Mouse (Mus musculus): ENCODE measurements at regions not wholly inside any gene's neighbourhood (a gene's known extent, or its start where the extent isn't known, plus 50 kb on each side); places are given as distances from the start of the nearest gene placed in this dataset.
"Not testable (repeated sequence)": the region's sequence is repeated elsewhere in the genome, so short reads cannot be mapped to it uniquely, and the experiment has no call there.

DNA sequence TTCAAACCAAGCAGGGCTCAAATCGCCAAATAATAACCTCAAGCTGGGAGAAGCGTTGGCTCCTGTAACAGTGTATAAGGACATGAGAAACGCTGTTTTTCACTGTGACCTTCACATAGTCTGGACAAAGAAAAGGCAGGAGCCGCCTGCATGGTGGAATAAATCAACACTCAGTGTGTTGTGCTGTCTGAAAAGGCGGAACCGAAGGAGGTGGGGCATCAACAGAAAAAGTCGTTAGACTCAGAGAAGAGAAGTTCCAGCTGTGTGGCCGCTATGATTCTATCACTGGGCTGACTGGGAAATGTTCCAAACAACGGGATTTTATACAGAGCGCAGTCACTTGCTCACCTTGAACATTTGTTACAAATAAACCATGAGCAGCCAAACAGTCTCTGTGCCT is 881.4 kb downstream of the Robo2 start:
- Histone ChIP-seq H3K4me3 (ENCODE audit: inconsistent target) (no peak overlapping the region), H3K27ac (no peak overlapping the region), H3K36me3 (ENCODE audit: inconsistent target) (no peaks in the 10 kb centered on the region), H3K79me2 (ENCODE audit: inconsistent target) (no peaks in the 10 kb centered on the region)
- WGBS (ENCODE audit: missing documents), result 73% methylated on average over 10 of the region's 10 CpGs

DNA sequence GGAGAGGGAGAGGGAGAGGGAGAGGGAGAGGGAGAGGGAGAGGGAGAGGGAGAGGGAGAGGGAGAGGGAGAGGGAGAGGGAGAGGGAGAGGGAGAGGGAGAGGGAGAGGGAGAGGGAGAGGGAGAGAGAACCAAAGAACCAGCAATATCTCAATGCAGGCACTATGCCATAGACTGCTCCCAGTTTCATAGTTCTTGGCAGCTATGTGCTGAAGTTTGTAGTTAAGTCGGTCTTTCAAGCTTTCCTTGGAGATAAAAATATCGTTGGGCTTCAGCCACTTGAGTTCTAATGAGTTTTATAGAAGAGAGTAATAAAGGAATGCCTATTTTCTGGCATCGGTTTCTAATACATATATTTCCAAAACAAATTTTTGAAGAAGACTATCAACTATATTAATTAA is 888.7 kb downstream of the Robo2 start:
- WGBS (ENCODE audit: missing documents), result 75% methylated on average over 3 of the region's 3 CpGs

DNA sequence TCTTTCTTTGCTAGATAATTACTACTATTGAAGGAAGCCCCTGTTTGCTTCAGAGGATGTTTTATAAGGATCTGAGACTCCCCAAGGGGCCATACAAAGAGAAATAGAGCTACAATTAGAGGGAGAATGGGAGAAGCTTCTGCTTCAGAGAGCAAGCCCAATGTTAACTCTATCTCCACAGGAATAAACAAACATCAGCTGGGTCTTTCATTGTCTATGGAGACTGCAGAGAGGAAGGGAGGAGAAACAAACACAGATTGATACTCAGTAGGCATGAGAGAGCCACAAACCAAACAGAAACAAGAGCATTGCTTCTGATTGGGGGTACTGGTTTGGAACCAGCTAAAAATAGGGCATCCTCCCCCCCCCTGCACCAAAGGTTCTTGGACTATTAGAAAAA is 906.9 kb downstream of the Robo2 start:
- Histone ChIP-seq H3K27ac (no peak overlapping the region), H3K36me3 (ENCODE audit: inconsistent target) (no peaks in the 10 kb centered on the region), H3K79me2 (ENCODE audit: inconsistent target) (no peaks in the 10 kb centered on the region), H3K4me3 (ENCODE audit: inconsistent target) (no peak overlapping the region)

More for the DNA sequence above, 888.7 kb downstream of the Robo2 start:
- H3K36me3 ChIP-seq (ENCODE audit: inconsistent target); H3K27ac ChIP-seq; H3K4me3 ChIP-seq (ENCODE audit: inconsistent target); H3K79me2 ChIP-seq (ENCODE audit: inconsistent target): not testable (repeated sequence)

DNA sequence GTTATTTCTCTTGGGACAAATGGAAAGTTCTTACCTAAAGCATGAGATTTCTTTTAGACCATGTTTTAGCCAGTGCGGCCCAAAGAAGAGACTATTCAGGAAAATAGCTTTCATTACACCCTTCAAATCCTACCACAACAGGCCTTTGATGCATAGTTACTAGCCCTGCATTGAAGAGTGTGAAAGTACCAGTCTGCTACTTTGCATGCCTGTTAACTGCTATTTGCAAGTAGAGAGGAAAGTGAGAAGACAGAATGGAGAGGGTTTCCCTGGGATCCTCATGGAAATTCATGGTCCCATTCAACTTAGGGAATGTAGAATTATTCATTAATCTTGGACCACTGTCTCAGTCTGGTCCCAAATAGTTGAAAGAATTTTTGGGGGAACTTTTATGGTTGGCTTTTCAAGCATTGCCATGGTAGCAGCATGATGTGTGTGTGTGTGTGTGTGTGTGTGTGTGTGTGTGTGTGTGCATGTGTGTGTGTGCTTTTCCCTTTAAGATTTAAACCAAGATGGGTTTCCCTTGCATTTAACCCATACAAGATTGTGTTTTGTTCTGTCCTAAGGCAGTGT is 912.9 kb downstream of the Robo2 start:
- Histone ChIP-seq H3K27ac (no peak overlapping the region), H3K79me2 (ENCODE audit: inconsistent target) (no peaks in the 10 kb centered on the region), H3K36me3 (ENCODE audit: inconsistent target) (no peaks in the 10 kb centered on the region), H3K4me3 (ENCODE audit: inconsistent target) (no peak overlapping the region)
- 100% methylated on average over 1 of the region's 1 CpGs for WGBS (ENCODE audit: missing documents)

DNA sequence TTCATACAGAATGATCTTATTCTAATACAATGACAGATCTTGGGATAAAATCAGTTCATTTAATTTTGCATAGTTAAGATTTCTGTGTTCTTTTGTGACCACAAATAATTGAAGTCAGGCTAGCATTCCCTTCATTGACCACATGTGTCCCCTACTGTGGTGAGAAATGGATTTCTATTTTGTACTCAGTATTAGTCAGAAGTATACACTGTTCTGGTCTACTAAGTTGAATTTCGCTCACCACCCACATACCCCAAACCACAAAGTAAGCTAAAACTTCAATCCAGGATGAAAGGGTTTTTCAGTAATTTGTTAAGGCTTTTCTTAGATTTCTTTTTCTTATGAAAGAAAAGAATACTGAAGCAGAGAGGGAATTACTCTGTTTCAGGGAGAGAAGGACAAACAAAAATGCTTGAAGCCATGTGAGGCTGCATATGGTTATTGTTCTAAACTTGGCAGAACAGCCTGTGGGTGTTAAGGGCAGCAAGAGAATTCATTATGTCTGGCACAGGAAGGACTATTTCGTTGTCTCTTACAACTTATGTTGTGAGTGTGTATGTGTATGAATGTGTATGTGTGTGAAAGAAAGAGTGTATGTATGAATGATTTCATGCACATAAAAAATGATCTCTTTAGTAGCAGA is 928.3 kb downstream of the Robo2 start:
- 86% methylated on average over 2 of the region's 2 CpGs for WGBS (ENCODE audit: missing documents)
- Histone ChIP-seq H3K4me3 (ENCODE audit: inconsistent target) (no peak overlapping the region), H3K79me2 (ENCODE audit: inconsistent target) (no peaks in the 10 kb centered on the region)

DNA sequence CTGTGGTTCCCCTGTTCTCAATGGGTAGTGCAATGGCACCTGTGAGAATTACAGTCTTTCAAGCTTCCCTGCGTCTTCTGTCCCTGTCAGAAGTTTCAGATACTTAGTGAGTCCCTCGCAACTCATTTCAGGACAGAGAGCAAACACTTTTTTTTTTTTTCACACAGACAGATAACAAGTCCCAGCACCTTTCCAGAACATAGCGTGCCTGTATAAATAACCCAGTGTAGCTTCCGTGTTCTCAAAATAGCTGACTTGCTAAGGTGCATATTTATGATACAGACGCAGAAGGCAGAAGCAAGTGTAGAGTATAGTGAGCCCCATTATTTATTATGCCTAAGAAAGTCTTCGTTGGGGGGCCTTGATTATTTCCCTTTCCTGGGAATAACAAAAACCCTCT is 929.4 kb downstream of the Robo2 start:
- no peak overlapping the region for H3K27ac ChIP-seq
- no peaks in the 10 kb centered on the region for H3K36me3 ChIP-seq (ENCODE audit: inconsistent target)
- 77% methylated on average over 6 of the region's 6 CpGs for WGBS (ENCODE audit: missing documents)

More for the DNA sequence above, 928.3 kb downstream of the Robo2 start:
- H3K27ac ChIP-seq, result no peak overlapping the region
- no peaks in the 10 kb centered on the region for H3K36me3 ChIP-seq (ENCODE audit: inconsistent target)

DNA sequence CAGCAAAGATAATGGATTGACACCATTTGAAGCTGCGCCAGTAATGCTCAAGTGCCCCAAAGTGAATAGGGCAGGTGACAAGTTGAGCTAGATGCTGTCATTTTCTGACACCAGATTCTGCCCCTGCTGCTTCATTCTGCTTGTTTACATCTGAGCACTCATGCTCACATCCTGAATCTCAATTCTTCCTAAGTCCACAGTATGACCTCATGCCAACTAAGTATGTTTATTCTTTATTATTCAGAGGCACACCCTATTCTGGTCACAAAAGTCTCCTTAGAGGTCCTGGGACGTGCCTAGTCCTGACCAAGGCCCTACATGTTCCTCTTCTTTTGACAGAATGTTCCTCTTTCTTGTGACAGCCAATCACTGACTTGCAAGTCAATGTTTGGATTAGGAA is 938.1 kb downstream of the Robo2 start:
- no peaks in the 10 kb centered on the region for H3K36me3 ChIP-seq (ENCODE audit: inconsistent target)
- H3K27ac ChIP-seq, result no peak overlapping the region
- no peak overlapping the region for H3K4me3 ChIP-seq (ENCODE audit: inconsistent target)
- no peaks in the 10 kb centered on the region for H3K79me2 ChIP-seq (ENCODE audit: inconsistent target)
- WGBS (ENCODE audit: missing documents), result 47% methylated on average over 2 of the region's 2 CpGs

More for the DNA sequence above, 929.4 kb downstream of the Robo2 start:
- Histone ChIP-seq H3K79me2 (ENCODE audit: inconsistent target) (no peaks in the 10 kb centered on the region), H3K4me3 (ENCODE audit: inconsistent target) (no peak overlapping the region)

DNA sequence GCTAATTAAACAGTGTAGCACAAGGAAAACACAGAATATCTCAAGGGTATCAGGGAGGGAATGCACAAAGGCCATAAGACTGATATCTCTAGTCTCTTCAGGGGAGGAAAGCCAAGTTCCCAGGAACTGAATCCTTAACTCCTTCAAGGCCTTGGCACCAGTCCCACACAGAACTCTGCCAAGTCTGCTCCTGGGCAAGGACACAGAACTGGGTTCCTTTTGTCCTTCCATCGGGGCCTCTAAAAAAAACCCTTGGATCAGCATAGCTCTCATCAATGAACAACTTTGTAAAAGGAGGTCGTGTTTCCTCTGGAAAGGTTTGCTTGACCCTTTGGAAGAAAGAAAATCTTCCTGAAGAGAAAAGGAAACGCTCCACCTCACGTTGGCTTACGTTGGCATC is 940.1 kb downstream of the Robo2 start:
- Histone ChIP-seq H3K36me3 (ENCODE audit: inconsistent target) (no peaks in the 10 kb centered on the region), H3K27ac (no peak overlapping the region), H3K79me2 (ENCODE audit: inconsistent target) (no peaks in the 10 kb centered on the region), H3K4me3 (ENCODE audit: inconsistent target) (no peak overlapping the region)
- WGBS (ENCODE audit: missing documents), result 87% methylated on average over 5 of the region's 5 CpGs

DNA sequence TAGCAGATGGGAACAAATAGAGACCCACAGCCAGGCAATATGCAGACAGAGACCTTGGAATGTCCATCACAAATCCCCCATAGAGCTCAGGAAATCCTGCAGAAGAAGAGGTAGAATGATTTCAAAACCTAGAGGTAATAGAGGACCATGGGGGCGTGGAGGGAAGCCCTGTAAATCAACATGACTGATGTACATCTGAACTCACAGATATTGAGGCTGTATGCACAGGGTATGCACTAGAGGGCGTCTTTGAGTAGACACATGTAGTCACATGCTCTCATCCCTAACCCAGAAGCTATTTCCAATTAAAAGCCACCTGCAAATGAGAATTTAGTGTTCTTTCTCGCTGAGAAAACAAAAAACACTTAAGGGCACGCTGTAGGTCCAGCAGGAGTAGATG is 941.1 kb downstream of the Robo2 start:
- 68% methylated on average over 4 of the region's 4 CpGs for WGBS (ENCODE audit: missing documents)
- H3K79me2 ChIP-seq (ENCODE audit: inconsistent target), result no peaks in the 10 kb centered on the region
- H3K4me3 ChIP-seq (ENCODE audit: inconsistent target), result no peak overlapping the region
- H3K36me3 ChIP-seq (ENCODE audit: inconsistent target), result no peaks in the 10 kb centered on the region
- no peak overlapping the region for H3K27ac ChIP-seq

DNA sequence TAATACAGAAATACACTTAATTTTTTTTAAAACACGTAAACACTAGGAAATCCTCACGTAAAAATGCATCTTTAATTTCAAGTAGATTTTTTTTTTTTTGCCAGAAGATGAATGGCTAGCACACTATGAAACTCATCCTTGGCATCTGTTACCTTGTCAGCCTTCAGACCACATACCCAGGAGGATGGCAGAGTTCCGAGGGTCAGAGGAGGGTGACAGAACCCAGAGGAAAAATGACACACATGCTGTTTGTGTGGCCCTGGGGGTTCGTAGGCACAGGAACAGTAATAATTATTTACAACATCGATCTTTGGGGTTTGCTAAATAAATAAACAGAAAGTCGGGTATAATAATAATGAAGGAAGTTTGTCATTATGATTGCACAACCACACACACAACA is 945.3 kb downstream of the Robo2 start:
- Histone ChIP-seq H3K27ac (no peak overlapping the region), H3K36me3 (ENCODE audit: inconsistent target) (no peaks in the 10 kb centered on the region), H3K4me3 (ENCODE audit: inconsistent target) (no peak overlapping the region), H3K79me2 (ENCODE audit: inconsistent target) (no peaks in the 10 kb centered on the region)
- 89% methylated on average over 5 of the region's 6 CpGs for WGBS (ENCODE audit: missing documents)

DNA sequence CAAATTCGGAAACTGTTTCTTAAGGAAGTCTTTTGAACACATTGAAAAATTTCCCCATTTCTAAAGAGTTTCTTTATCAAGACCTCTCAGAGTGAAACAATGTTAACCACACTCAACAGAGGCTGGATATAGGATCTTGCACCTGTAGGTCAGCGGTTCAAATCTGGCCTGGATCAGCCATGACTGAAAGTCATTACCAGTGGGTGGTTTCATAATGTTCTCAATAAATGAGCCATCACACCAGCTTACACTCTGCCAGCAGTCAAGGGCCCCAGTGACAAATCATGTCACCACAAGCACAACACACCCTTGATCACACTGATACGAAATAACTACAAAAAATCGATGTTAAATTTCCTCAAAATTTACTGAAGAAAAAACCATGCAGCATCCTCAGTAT is 949.1 kb downstream of the Robo2 start:
- Histone ChIP-seq H3K79me2 (ENCODE audit: inconsistent target) (no peaks in the 10 kb centered on the region), H3K27ac (no peak overlapping the region), H3K4me3 (ENCODE audit: inconsistent target) (no peak overlapping the region), H3K36me3 (ENCODE audit: inconsistent target) (no peaks in the 10 kb centered on the region)
- 82% methylated on average over 4 of the region's 4 CpGs for WGBS (ENCODE audit: missing documents)

DNA sequence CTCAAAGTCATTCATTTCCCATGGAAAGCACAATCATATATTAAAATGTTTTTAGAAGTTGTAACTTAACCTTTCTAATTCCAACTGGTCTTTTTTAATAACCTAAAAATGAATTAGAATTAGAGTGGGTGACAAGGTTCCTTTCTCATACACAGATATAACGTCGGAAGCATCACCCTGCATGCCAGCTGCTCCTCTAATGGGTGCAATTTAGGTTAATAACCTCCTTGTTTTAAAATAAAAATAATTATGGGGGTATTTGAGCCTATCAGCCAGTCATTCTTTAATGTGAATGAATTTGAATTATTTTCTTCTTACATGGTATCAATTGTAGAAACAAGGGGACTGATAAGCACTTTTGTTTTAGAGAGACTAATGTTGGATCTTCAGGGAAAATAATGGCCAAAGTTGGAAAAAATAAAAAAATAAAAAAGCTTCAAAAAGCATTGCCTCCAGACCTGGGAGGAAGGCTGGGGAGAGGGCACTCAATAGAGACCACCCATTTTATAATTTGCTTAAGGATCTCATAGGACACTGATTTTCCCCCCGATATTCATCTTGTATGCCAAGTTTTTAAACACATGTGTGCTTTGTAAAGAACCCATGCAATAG is 960.9 kb downstream of the Robo2 start:
- Histone ChIP-seq H3K79me2 (ENCODE audit: inconsistent target) (no peaks in the 10 kb centered on the region), H3K4me3 (ENCODE audit: inconsistent target) (no peak overlapping the region), H3K27ac (no peak overlapping the region), H3K36me3 (ENCODE audit: inconsistent target) (no peaks in the 10 kb centered on the region)
- WGBS (ENCODE audit: missing documents), result 87% methylated on average over 3 of the region's 3 CpGs

DNA sequence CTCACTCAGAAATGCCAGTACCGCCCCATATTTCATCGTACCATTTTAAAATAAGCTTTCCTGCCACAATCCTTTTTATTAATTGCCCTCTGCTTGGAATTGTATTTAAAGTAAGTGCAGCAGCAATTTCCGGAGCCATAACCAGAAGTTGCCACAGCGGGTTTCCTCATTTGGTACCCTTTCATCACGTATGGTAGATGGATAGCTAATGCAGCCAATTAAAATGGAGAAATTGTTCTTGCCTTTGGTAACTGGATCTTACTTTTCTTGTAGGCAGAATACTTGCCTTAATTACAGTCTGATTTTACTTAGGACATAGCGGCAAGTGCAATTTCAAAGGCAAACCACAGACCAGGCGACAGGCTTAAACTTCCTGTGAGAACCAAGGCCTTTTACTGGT is 961.8 kb downstream of the Robo2 start:
- no peak overlapping the region for H3K4me3 ChIP-seq (ENCODE audit: inconsistent target)
- 72% methylated on average over 7 of the region's 7 CpGs for WGBS (ENCODE audit: missing documents)
- no peak overlapping the region for H3K27ac ChIP-seq
- H3K79me2 ChIP-seq (ENCODE audit: inconsistent target), result no peaks in the 10 kb centered on the region
- H3K36me3 ChIP-seq (ENCODE audit: inconsistent target), result no peaks in the 10 kb centered on the region

DNA sequence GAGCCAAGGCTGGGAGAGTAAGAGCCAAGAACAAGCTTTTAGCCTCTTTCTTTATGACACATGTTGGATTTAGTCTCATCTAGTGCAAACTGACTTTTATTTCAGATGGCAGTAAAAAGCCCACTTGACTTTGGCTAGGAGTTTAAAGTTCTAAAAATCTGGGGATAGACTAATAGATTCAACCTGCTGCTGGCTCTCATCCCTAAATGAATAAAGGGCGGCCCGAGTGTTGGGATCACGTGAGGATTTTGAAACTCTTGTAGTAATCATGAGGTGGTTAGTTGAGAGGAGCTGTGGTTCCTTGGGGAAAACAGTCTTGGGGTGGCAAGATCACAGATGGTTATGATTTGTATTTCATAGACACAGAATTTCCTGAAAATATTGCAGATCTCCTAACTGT is 975.9 kb downstream of the Robo2 start:
- WGBS (ENCODE audit: missing documents), result 79% methylated on average over 3 of the region's 3 CpGs
- H3K27ac ChIP-seq, result no peak overlapping the region
- H3K79me2 ChIP-seq (ENCODE audit: inconsistent target), result no peaks in the 10 kb centered on the region

DNA sequence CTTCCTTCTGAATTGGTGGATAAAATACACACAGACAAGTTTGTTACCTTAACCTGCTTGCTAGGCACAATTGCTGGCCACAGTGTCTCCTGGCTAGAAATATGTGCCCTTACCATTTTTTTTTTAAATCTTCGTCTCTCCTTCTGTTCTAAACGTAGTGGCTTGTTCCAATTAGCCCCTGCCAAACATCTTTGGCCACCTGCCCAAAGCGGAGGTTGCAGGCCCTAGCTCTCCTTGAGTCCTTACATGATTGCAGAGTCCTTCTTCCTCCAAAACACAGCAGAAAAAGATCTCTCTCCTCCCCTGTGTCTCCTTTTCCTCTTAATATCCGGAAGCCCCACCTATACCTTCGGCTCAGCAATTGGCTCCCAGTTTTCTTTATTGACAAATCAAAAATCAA is 986.8 kb downstream of the Robo2 start:
- WGBS (ENCODE audit: missing documents), result 65% methylated on average over 5 of the region's 5 CpGs
- Histone ChIP-seq H3K27ac (no peak overlapping the region), H3K36me3 (ENCODE audit: inconsistent target) (no peaks in the 10 kb centered on the region), H3K79me2 (ENCODE audit: inconsistent target) (no peaks in the 10 kb centered on the region), H3K4me3 (ENCODE audit: inconsistent target) (no peak overlapping the region)

More for the DNA sequence above, 975.9 kb downstream of the Robo2 start:
- Histone ChIP-seq H3K4me3 (ENCODE audit: inconsistent target) (no peak overlapping the region), H3K36me3 (ENCODE audit: inconsistent target) (no peaks in the 10 kb centered on the region)

DNA sequence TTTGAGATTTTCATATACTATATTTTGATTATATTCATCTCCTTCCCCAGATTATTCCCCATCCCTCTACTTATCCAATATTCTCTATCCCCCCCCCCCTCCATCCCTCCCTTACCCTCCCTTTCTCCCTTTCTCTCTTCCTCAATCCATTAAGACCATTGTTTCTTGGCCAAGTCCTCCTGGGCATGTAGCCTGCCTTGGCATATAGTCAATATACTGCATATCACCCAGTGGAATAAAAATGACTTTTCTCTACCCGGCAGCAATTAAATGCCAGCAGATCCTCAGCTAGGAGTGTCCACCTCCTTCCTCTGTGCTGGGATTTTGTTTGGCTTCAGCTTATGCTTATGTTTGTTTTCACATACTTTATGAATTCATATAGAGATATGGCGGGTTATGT is 987.3 kb downstream of the Robo2 start:
- 85% methylated on average over 2 of the region's 2 CpGs for WGBS (ENCODE audit: missing documents)
- Histone ChIP-seq H3K36me3 (ENCODE audit: inconsistent target) (no peaks in the 10 kb centered on the region), H3K27ac (no peak overlapping the region), H3K4me3 (ENCODE audit: inconsistent target) (no peak overlapping the region), H3K79me2 (ENCODE audit: inconsistent target) (no peaks in the 10 kb centered on the region)
